Mouse (Mus musculus): ENCODE results near the gene Plekho2.
A peak's percentile ranks its signal among the peaks of the same experiment; 100 is the strongest.

Gene Plekho2

GRCm38 (mm10) chr9:65555001-65555405, 24.8 kb downstream of the Plekho2 start:
- no peak for DNase-seq (ENCODE audit: low spot score in 2 of 2)

- DNase-seq (ENCODE audit: low spot score in 2 of 2) = no peak
Measured at GRCm38 (mm10) chr9:65552711-65553110, 27.1 kb downstream of the Plekho2 start.

- peak in 1 of 2 experiments; percentile 9 for DNase-seq (ENCODE audit: low spot score in 2 of 2)
Measured at GRCm38 (mm10) chr9:65552141-65552540, 27.7 kb downstream of the Plekho2 start.

- peak; percentile 44 to 51 for DNase-seq (ENCODE audit: low spot score in 2 of 2)
Measured at GRCm38 (mm10) chr9:65551035-65551434, 28.8 kb downstream of the Plekho2 start.

GRCm38 (mm10) chr9:65550079-65550831, 29.6 kb downstream of the Plekho2 start:
- DNase-seq (ENCODE audit: low spot score in 2 of 2) = no peak

GRCm38 (mm10) chr9:65549643-65550042, 30.2 kb downstream of the Plekho2 start:
- no peak for DNase-seq (ENCODE audit: low spot score in 2 of 2)

- DNase-seq (ENCODE audit: low spot score in 2 of 2) = no peak
Measured at GRCm38 (mm10) chr9:65549139-65549538, 30.7 kb downstream of the Plekho2 start.

GRCm38 (mm10) chr9:65548311-65548710, 31.5 kb downstream of the Plekho2 start:
- peak in 1 of 2 experiments; percentile 6 for DNase-seq (ENCODE audit: low spot score in 2 of 2)

- DNase-seq (ENCODE audit: low spot score in 2 of 2) = no peak
Measured at GRCm38 (mm10) chr9:65547844-65548243, 32.0 kb downstream of the Plekho2 start.

GRCm38 (mm10) chr9:65547111-65547510, 32.7 kb downstream of the Plekho2 start:
- DNase-seq (ENCODE audit: low spot score in 2 of 2) = no peak

- peak in 1 of 2 experiments; percentile 7 for DNase-seq (ENCODE audit: low spot score in 2 of 2)
Measured at GRCm38 (mm10) chr9:65546413-65546695, 33.5 kb downstream of the Plekho2 start.

GRCm38 (mm10) chr9:65545635-65546412, 34.0 kb downstream of the Plekho2 start:
- peak in 1 of 2 experiments; percentile 7 for DNase-seq (ENCODE audit: low spot score in 2 of 2)

GRCm38 (mm10) chr9:65542111-65542524, 37.7 kb downstream of the Plekho2 start:
- no peak for DNase-seq (ENCODE audit: low spot score in 2 of 2)

GRCm38 (mm10) chr9:65541126-65542068, 38.4 kb downstream of the Plekho2 start:
- DNase-seq (ENCODE audit: low spot score in 2 of 2) = peak in 1 of 2 experiments; percentile 54

GRCm38 (mm10) chr9:65539697-65540096, 40.1 kb downstream of the Plekho2 start:
- DNase-seq (ENCODE audit: low spot score in 2 of 2) = no peak

- DNase-seq (ENCODE audit: low spot score in 2 of 2) = no peak
Measured at GRCm38 (mm10) chr9:65537901-65538630, 41.8 kb downstream of the Plekho2 start.

GRCm38 (mm10) chr9:65536491-65536890, 43.3 kb downstream of the Plekho2 start:
- no peak for DNase-seq (ENCODE audit: low spot score in 2 of 2)

- peak in 1 of 2 experiments; percentile 5 for DNase-seq (ENCODE audit: low spot score in 2 of 2)
Measured at GRCm38 (mm10) chr9:65535789-65536469, 43.9 kb downstream of the Plekho2 start.

- DNase-seq (ENCODE audit: low spot score in 2 of 2) = peak in 1 of 2 experiments; percentile 17
Measured at GRCm38 (mm10) chr9:65535191-65535722, 44.6 kb downstream of the Plekho2 start.

GRCm38 (mm10) chr9:65534111-65534510, 45.7 kb downstream of the Plekho2 start:
- no peak for DNase-seq (ENCODE audit: low spot score in 2 of 2)
